Mouse (Mus musculus) lung, adult 2 months (tissue): ENCODE measurements around the gene Lhx9.

ENCODE experiments used
- CTCF ChIP-seq: fragments of 200-500 bp; IDR thresholded peaks from 2 replicates; pipeline ENCODE4 v1.5.1; 2011; ENCODE audit warnings: mild to moderate bottlenecking, low read length, control low read depth; ENCODE audit not compliant: insufficient read depth
- POLR2A ChIP-seq: fragments of 200-500 bp; IDR thresholded peaks from 2 replicates; pipeline ENCODE4 v1.6.1; 2011; ENCODE audit warnings: low read depth, mild to moderate bottlenecking, control low read depth, low read length, borderline replicate concordance; ENCODE audit errors: extremely low read depth

GRCm38 (mm10) chr1:138822255-138822984 lies 26.0 kb downstream of the Lhx9 start:
- TF ChIP-seq POLR2A (no peak), CTCF (no peak)
